Mouse (Mus musculus) G1E (cell line): ENCODE results near the gene Zfp36l1. TPM values are rescaled to one million over a fixed set of nuclear protein-coding genes. Genes with fewer than 3 reads are reported as not detected.

Experiments
- ATAC-seq: 2 replicates; pipeline ENCODE4 v1.8.0; 2016; ENCODE audit warnings: mild to moderate bottlenecking; ENCODE audit not compliant: insufficient number of reproducible peaks, poor library complexity, low FRiP score, severe bottlenecking; ENCODE audit errors: extremely low read depth
- DNase-seq: peaks from one replicate; pipeline ENCODE4 v3.0.0; 2012; ENCODE audit warnings: low spot score
- H3K27me3 ChIP-seq: 2 replicates; pipeline ENCODE4 v1.6.1; 2012; ENCODE audit warnings: mild to moderate bottlenecking, low read length, inconsistent platforms; ENCODE audit not compliant: insufficient read depth
- H3K36me3 ChIP-seq: replicated peaks from 2 replicates; pipeline ENCODE3; 2012; ENCODE audit warnings: mild to moderate bottlenecking, inconsistent platforms
- H3K4me1 ChIP-seq: 2 replicates; pipeline ENCODE4 v1.6.1; 2012; ENCODE audit warnings: low read depth, low read length, inconsistent platforms, mixed read lengths; ENCODE audit not compliant: insufficient read depth
- H3K4me3 ChIP-seq: 2 replicates; pipeline ENCODE4 v1.5.1; 2012; ENCODE audit warnings: low read depth, mild to moderate bottlenecking, inconsistent platforms, low read length, moderate library complexity, mixed read lengths
- H3K9me3 ChIP-seq: replicated peaks from 2 replicates; pipeline ENCODE4 v1.6.1; 2012; ENCODE audit warnings: inconsistent platforms
- CTCF ChIP-seq: IDR thresholded peaks from 2 replicates; pipeline ENCODE4 v1.5.1; 2012; ENCODE audit warnings: low read depth, low read length, inconsistent platforms, mixed read lengths
- GATA1 ChIP-seq: IDR thresholded peaks from 2 replicates; pipeline ENCODE4 v1.6.1; 2012; ENCODE audit warnings: borderline replicate concordance, low read length, inconsistent platforms, mixed read lengths
- GATA2 ChIP-seq: IDR thresholded peaks from 2 replicates; pipeline ENCODE4 v1.6.1; 2012; ENCODE audit warnings: low read depth, low read length, inconsistent platforms, borderline replicate concordance
- POLR2AphosphoS5 ChIP-seq: IDR thresholded peaks from 2 replicates; pipeline ENCODE4 v1.6.1; 2012; ENCODE audit warnings: low read depth, low read length, inconsistent platforms; ENCODE audit not compliant: insufficient replicate concordance
- TAL1 ChIP-seq: conservative IDR thresholded peaks from 2 replicates; pipeline ENCODE4 v1.6.1; 2012; ENCODE audit warnings: low read depth, low read length, inconsistent platforms, mixed read lengths
- polyA plus RNA-seq: library from polyadenylated mRNA; stranded (reverse); fragments of >175 nt; gene quantifications from 2 replicates; pipeline ENCODE4 v1.2.3, GENCODE M21; 2012
- total RNA-seq, 2 experiments: library from RNA; stranded (forward) in 1 of 2; stranded (reverse) in 1 of 2; fragments of 200-1000 nt in 1 of 2; fragments of >200 nt in 1 of 2; fragmentation: Nextera tagmentation in 1 of 2; gene quantifications; 2 replicates each; pipeline ENCODE4 v1.2.3; 2014 to 2017

The Zfp36l1 gene
- total and polyA plus RNA-seq, 3 experiments = 40.3 to 357 (median 281) TPM

DNA sequence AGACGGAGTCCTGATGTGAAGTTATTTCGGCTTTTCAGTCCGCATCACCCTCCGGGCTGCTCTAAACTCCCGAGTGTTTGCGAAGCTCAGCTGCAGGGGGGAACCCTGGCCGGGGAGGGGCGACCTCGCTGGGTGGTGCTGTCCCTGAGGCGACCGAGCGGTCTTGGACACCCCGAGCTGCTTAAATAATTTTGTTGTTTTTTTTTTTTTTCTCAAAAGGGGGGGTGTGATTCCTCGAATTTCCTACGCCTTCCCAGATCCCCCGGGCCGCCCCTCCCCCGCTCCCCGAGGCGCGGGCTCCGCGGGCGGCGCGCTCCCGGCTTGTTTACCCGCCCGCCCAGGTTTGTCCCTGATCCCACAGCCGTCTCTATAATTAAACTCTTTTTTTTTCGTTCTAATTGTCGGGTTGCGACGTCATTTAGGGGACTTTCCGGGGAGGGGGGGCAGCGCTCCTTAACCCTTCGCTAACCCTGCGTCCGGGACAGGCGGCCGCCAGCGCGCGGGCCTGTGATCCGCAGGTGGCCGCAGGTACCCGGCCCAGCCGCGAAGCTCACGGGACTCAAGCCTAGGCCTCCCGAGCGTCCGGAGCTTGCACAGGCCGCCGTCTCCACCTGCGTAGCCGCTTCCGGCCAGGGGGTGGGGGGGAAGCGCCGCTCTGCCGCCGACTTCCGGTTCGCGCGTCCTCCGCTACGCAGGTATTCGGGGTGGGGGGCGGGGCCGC, 2.5 kb upstream of the Zfp36l1 start:
- DNase-seq (peak; percentile 95), ATAC-seq (no peak; the same call in 1 of the 2 replicates)
- Histone ChIP-seq H3K9me3 (no peaks in the 10 kb centered on the region), H3K36me3 (peaks cover 33% of the 10 kb centered on the region), H3K4me3 (peak overlapping the region; percentile 82), H3K27me3 (no peaks in the 10 kb centered on the region), H3K4me1 (peaks cover 66% of the 10 kb centered on the region)
- TF ChIP-seq TAL1 = no peak
- no peak for TF ChIP-seq GATA2
- no peak for TF ChIP-seq GATA1
- no peak for TF ChIP-seq CTCF
- no peak for TF ChIP-seq POLR2AphosphoS5

GRCm38 (mm10) chr12:80114892-80115141, 2.0 kb upstream of the Zfp36l1 start:
- H3K4me3 ChIP-seq = peak overlapping the region; percentile 82
- no peak for ATAC-seq
- DNase-seq = no peak
- TF ChIP-seq GATA2 (no peak), TAL1 (no peak), CTCF (no peak), GATA1 (no peak), POLR2AphosphoS5 (no peak)
- H3K27me3 ChIP-seq = no peaks in the 10 kb centered on the region
- no peaks in the 10 kb centered on the region for H3K9me3 ChIP-seq
- H3K36me3 ChIP-seq = peaks cover 35% of the 10 kb centered on the region
- peaks cover 71% of the 10 kb centered on the region for H3K4me1 ChIP-seq

DNA sequence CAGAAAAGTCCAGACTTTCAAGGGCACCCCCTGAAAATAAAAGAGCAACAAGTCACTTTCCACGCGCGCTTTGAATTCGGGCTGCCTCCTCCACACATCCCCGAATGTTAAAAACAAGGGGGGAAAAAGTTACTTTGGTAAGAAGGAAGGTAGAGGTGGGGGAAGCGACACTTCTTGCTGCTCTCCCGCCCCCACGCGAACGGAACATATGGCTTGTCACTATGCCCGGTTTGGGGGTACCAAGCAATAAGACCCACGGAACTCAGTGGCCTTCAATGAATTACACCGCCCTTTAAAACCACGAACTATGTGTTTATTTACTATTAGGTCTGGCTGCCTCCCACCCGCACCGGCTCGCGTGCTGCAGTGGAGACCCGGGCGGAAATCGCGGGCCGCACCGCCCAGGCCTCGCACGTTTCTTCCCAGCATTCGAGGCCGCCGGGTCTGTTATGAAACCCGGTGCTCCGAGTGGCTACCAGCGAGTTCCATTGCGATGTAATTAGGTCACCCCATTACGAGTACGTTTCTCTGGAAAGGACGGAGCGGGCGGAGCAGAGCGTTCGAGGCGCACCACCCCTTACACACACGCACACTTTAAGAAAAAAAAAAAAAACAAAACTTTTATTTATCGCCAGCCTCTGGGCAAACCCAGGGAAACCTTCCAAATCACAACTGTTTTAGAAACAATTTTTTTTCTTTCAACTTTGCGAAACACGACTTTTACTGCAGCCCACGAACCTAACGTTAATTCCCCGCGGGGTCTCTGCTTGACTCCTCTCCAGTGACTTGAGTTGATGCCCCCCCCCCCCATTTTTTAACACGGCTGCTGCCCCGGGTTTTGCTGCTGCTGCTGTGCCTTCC, 1.4 kb upstream of the Zfp36l1 start:
- TF ChIP-seq GATA1 = no peak
- TF ChIP-seq POLR2AphosphoS5 = peak; percentile 55; the same call in 1 of the 2 replicates
- Histone ChIP-seq H3K4me1 (peaks cover 71% of the 10 kb centered on the region), H3K27me3 (no peaks in the 10 kb centered on the region), H3K36me3 (peaks cover 35% of the 10 kb centered on the region), H3K9me3 (no peaks in the 10 kb centered on the region), H3K4me3 (peak overlapping the region; percentile 82)
- DNase-seq = no peak
- no peak for ATAC-seq

DNA sequence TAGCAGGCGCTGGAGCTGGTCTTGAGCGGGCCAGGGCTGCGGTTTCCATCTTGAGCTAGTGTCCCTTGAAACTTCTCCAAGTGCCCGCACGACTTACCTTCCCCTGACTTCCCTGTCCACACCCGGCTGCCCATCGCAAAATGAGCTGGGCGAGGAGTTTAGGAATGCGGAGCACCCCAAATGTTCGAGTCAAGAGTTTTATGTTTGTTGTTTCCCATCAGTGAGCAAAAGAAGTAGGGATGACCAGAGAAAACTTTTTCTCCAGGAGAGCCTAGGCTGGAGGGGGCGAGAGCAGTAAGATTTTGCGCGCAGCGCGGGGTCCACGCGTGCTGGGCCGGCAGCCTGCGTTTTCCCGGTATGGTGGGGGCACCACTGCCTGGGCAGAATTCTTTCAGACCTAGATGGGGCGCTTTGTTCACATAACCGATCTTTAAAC, 791 bp upstream of the Zfp36l1 start:
- H3K4me1 ChIP-seq = peaks cover 68% of the 10 kb centered on the region
- peak overlapping the region; percentile 82 for H3K4me3 ChIP-seq
- TF ChIP-seq POLR2AphosphoS5 (0 out of 2 replicates have a peak, but pooled peaks have one; percentile 7), TAL1 (no peak)
- no peak for DNase-seq
- H3K27me3 ChIP-seq = no peaks in the 10 kb centered on the region
- H3K9me3 ChIP-seq = no peaks in the 10 kb centered on the region
- ATAC-seq = no peak; the same call in 1 of the 2 replicates
- H3K36me3 ChIP-seq = peaks cover 35% of the 10 kb centered on the region

DNA sequence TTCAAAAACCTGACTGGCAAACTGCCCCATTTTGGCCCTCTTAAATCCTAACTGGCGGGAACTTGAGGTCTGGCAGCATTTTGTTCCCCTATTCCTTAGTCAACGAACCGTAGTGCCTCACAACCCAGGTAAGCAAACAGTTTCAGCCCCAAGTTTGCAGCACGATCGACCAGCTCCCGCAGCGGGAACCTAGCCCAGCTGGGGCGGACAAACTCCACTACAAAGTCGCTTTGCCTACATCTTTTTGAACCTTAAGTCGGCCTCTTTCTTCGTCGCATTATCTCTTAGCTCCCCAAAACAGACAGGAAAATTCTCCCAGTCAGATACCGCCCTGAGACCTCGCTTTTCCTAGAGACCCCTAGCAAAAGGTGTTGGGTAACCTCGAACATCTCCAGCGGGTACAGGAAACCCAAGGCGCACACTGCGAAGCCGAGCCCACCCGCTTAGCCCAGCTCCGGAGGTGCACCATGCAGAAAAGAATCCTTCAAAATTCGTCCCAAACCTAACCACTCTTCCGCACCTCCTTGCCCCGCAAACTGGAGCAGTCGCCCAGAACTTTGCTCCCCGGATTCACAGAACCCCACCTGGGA, 647 bp downstream of the Zfp36l1 start:
- H3K36me3 ChIP-seq = peaks cover 34% of the 10 kb centered on the region
- ATAC-seq (no peak), DNase-seq (no peak)
- H3K4me1 ChIP-seq = peaks cover 56% of the 10 kb centered on the region
- H3K27me3 ChIP-seq = no peaks in the 10 kb centered on the region
- peak overlapping the region; percentile 82 for H3K4me3 ChIP-seq
- H3K9me3 ChIP-seq = no peaks in the 10 kb centered on the region
- TF ChIP-seq TAL1 = no peak
- no peak for TF ChIP-seq GATA2
- no peak; the same call in 1 of the 2 replicates for TF ChIP-seq POLR2AphosphoS5
- TF ChIP-seq GATA1 = no peak
- no peak for TF ChIP-seq CTCF
